Mouse (Mus musculus) erythroblast, embryonic 14.5 days (primary cell): ENCODE data around the gene Dnah6. TPM values are rescaled to one million over a fixed set of nuclear protein-coding genes. Genes with fewer than 3 reads are reported as not detected.

Experiments used
- H3K27me3 ChIP-seq: 2 replicates; pipeline ENCODE4 v1.6.1; 2012; ENCODE audit warnings: inconsistent platforms; ENCODE audit not compliant: control insufficient read depth
- H3K36me3 ChIP-seq: 2 replicates; pipeline ENCODE4 v1.6.1; 2012; ENCODE audit warnings: mild to moderate bottlenecking, inconsistent platforms; ENCODE audit not compliant: control insufficient read depth
- H3K4me1 ChIP-seq: 2 replicates; pipeline ENCODE4 v1.6.1; 2012; ENCODE audit warnings: inconsistent platforms; ENCODE audit not compliant: control insufficient read depth
- H3K4me3 ChIP-seq: replicated peaks from 2 replicates; pipeline ENCODE3; 2012; ENCODE audit warnings: moderate library complexity, mild to moderate bottlenecking, inconsistent platforms
- H3K9me3 ChIP-seq: 2 replicates; pipeline ENCODE4 v1.6.1; 2012; ENCODE audit warnings: low read length, inconsistent platforms, mixed read lengths; ENCODE audit not compliant: control insufficient read depth
- GATA1 ChIP-seq: IDR thresholded peaks from 2 replicates; pipeline ENCODE4 v1.6.1; 2012; ENCODE audit warnings: low read length, inconsistent platforms, mixed read lengths
- TAL1 ChIP-seq: IDR thresholded peaks from 3 replicates; pipeline ENCODE4 v1.6.1; 2012; ENCODE audit warnings: low read length, inconsistent platforms, mixed read lengths
- polyA plus RNA-seq: library from polyadenylated mRNA; stranded (reverse); fragments of >175 nt; gene quantifications from 2 replicates; pipeline ENCODE4 v1.2.3, GENCODE M21; 2012

Dnah6 gene
- polyA plus RNA-seq, 1 experiment, result under 0.01 TPM

DNA sequence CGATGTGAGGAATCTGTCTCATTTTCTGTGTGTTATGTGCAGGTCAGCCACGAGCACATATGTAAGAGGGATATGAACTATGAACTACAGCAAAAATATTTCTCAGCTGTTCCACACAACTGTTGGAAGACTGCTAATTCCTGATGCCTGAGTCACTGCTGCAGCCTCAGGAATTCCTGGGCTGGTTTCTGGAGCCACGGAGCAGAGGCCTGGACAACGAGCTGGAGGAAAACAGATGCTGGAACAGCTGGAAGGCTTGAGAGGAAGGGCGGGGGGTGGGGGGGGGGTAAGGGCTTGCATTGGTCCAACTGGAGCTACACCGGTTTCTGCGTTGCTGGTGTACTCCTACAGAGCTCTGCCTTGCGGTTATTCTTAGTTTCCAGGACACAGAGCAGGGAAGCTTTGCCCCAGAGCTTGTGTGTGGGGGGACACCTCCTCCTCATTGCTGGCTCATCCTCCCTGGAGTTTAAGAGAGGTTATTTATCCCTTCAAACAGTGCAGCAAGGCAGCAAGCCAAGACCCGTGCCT lies 240.3 kb downstream of the Dnah6 start:
- no peak overlapping the region for H3K4me3 ChIP-seq
- TF ChIP-seq TAL1 (no peak), GATA1 (no peak)
- no peaks in the 10 kb centered on the region for H3K4me1 ChIP-seq
- no peaks in the 10 kb centered on the region for H3K27me3 ChIP-seq
- H3K9me3 ChIP-seq, result no peaks in the 10 kb centered on the region
- no peaks in the 10 kb centered on the region for H3K36me3 ChIP-seq

DNA sequence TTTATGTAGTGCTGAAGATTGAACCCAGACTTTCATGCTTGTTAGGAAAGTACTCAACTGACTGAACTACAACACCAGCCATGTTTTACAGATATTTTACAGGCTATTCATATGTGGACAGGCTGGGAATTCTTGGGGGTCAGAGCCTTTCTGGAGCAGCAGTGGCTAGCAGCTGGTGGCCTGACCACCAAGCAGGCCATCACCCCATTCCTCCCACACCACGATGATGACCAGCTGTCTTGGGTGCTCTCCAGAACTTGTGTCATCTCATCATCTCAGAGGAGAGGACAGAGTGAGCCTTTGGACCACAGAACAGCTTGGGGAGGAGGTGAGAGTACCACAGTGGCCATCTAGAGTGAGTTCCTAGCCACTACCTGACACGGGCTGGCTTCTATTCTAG lies 244.6 kb downstream of the Dnah6 start:
- no peaks in the 10 kb centered on the region for H3K9me3 ChIP-seq
- H3K27me3 ChIP-seq, result no peaks in the 10 kb centered on the region
- no peaks in the 10 kb centered on the region for H3K36me3 ChIP-seq
- H3K4me3 ChIP-seq, result no peak overlapping the region
- no peak for TF ChIP-seq GATA1
- TF ChIP-seq TAL1, result no peak
- no peaks in the 10 kb centered on the region for H3K4me1 ChIP-seq

GRCm38 (mm10) chr6:72971074-72971473 lies 250.4 kb downstream of the Dnah6 start:
- Histone ChIP-seq H3K4me1 (no peaks in the 10 kb centered on the region), H3K4me3 (no peak overlapping the region), H3K9me3 (no peaks in the 10 kb centered on the region), H3K27me3 (no peaks in the 10 kb centered on the region), H3K36me3 (no peaks in the 10 kb centered on the region)
- TF ChIP-seq TAL1, result no peak
- TF ChIP-seq GATA1, result no peak

GRCm38 (mm10) chr6:72969787-72970186 lies 251.7 kb downstream of the Dnah6 start:
- Histone ChIP-seq H3K36me3 (no peaks in the 10 kb centered on the region), H3K9me3 (no peaks in the 10 kb centered on the region), H3K27me3 (no peaks in the 10 kb centered on the region), H3K4me3 (no peak overlapping the region), H3K4me1 (no peaks in the 10 kb centered on the region)
- TF ChIP-seq TAL1, result no peak

Other genes with a start within 250 kb of the Dnah6 start
- 2.5 and 5.0 TPM in 2 replicates for gene Suclg1, start 26.7 kb upstream of the Dnah6 start, polyA plus RNA-seq
- not detected in 2 replicates for gene 4931417E11Rik, start 248.0 kb upstream of the Dnah6 start, polyA plus RNA-seq